ENCODE assay signal across 25 mouse cellular contexts in genomic region chr10:95745254-95745653, GRCm38 (mm10).
"Had no signal": no experiment of that assay in that cellular context is flagged by ENCODE, and none has a peak within 500 bp of the region (broad histone marks: within the 10 kb centered on the region; RNA-seq: fewer than 3 reads in every experiment).

No protein-coding gene starts in this region.

- ATAC-seq: hindbrain, embryonic 16.5 days had no signal

- H3K9ac ChIP-seq: heart, embryonic 13.5 days; heart, embryonic 15.5 days; hindbrain, embryonic 12.5 days; hindbrain, embryonic 14.5 days; kidney, embryonic 15.5 days; limb, embryonic 12.5 days had no signal

- H3K4me2 ChIP-seq: heart, embryonic 11.5 days; heart, embryonic 13.5 days; heart, embryonic 15.5 days; hindbrain, embryonic 12.5 days; hindbrain, embryonic 14.5 days; kidney, embryonic 15.5 days; limb, embryonic 12.5 days; liver, embryonic 11.5 days had no signal

- H3K36me3 ChIP-seq: heart, embryonic 13.5 days; heart, embryonic 15.5 days; hindbrain, embryonic 10.5 days; hindbrain, embryonic 12.5 days; kidney, embryonic 15.5 days; limb, embryonic 10.5 days; limb, embryonic 12.5 days had no signal

- H3K4me3 ChIP-seq: gastrocnemius, adult 2 months; heart, adult 2 months; heart, embryonic 13.5 days; heart, embryonic 15.5 days; hindbrain, embryonic 10.5 days; hindbrain, embryonic 12.5 days; kidney, embryonic 15.5 days; limb, embryonic 10.5 days; limb, embryonic 12.5 days had no signal

- H3K9me3 ChIP-seq: heart, embryonic 13.5 days; heart, embryonic 15.5 days; hindbrain, embryonic 10.5 days; hindbrain, embryonic 12.5 days; kidney, embryonic 15.5 days; limb, embryonic 10.5 days; limb, embryonic 12.5 days had no signal

- H3K4me1 ChIP-seq: hindbrain, embryonic 10.5 days; hindbrain, embryonic 12.5 days; limb, embryonic 10.5 days; limb, embryonic 12.5 days had no signal

- H3K27ac ChIP-seq: gastrocnemius, adult 2 months; heart, adult 2 months; heart, embryonic 13.5 days; heart, embryonic 15.5 days; hindbrain, embryonic 10.5 days; hindbrain, embryonic 12.5 days; hindbrain, embryonic 14.5 days; kidney, embryonic 15.5 days; kidney, postnatal 0 days; limb, embryonic 10.5 days; limb, embryonic 12.5 days had no signal

- H3K27me3 ChIP-seq: heart, embryonic 13.5 days; heart, embryonic 15.5 days; hindbrain, embryonic 12.5 days; kidney, embryonic 15.5 days; limb, embryonic 12.5 days had no signal

- DNase-seq: gastrocnemius, adult 2 months; gastrocnemius, postnatal 10 days; gastrocnemius, postnatal 25 days; heart, adult 2 months; heart, postnatal 4 days; kidney, adult 11 months; kidney, adult 2 months; kidney, adult 9 months; kidney, postnatal 14 days; kidney, postnatal 36 days; layer of hippocampus, adult 9-11 months; layer of hippocampus, postnatal 36 days; liver had no signal
